Mouse (Mus musculus) ES-Bruce4 (cell line): Measurements from ENCODE around the gene Tmem44. TPM values are rescaled to one million over a fixed set of nuclear protein-coding genes. Genes with fewer than 3 reads are reported as not detected.

Source experiments
- H3K27ac ChIP-seq: 2 replicates; pipeline ENCODE4 v1.5.1; 2012; ENCODE audit warnings: low read length, inconsistent platforms; ENCODE audit not compliant: insufficient read depth
- H3K27me3 ChIP-seq: 2 replicates; pipeline ENCODE4 v1.6.1; 2012; ENCODE audit warnings: mild to moderate bottlenecking, low read length, inconsistent platforms; ENCODE audit not compliant: control insufficient read depth, poor library complexity, insufficient read depth, severe bottlenecking
- H3K36me3 ChIP-seq: 2 replicates; pipeline ENCODE4 v1.6.1; 2012; ENCODE audit warnings: inconsistent platforms, mild to moderate bottlenecking, low read length, moderate library complexity; ENCODE audit not compliant: control insufficient read depth, poor library complexity, insufficient read depth, severe bottlenecking
- H3K4me1 ChIP-seq: one replicate; pipeline ENCODE4 v1.8.1; 2011; ENCODE audit warnings: low read length; ENCODE audit not compliant: control insufficient read depth, insufficient read depth
- H3K4me3 ChIP-seq: 2 replicates; pipeline ENCODE4 v1.5.1; 2011; ENCODE audit warnings: low read depth, mild to moderate bottlenecking, low read length
- H3K9ac ChIP-seq: 2 replicates; pipeline ENCODE4 v1.6.1; 2012; ENCODE audit warnings: low read depth, mild to moderate bottlenecking, inconsistent platforms; ENCODE audit not compliant: poor library complexity, severe bottlenecking
- H3K9me3 ChIP-seq: replicated peaks from 2 replicates; pipeline ENCODE4 v1.6.1; 2012; ENCODE audit warnings: mild to moderate bottlenecking, low read length, inconsistent platforms; ENCODE audit not compliant: control insufficient read depth, poor library complexity, insufficient read depth, severe bottlenecking
- CTCF ChIP-seq: IDR thresholded peaks from one replicate; pipeline ENCODE4 v1.8.1; 2011; ENCODE audit warnings: low read depth, low read length
- EP300 ChIP-seq: IDR thresholded peaks from 2 replicates; pipeline ENCODE4 v1.6.1; 2011; ENCODE audit warnings: low read depth, low read length; ENCODE audit not compliant: insufficient read depth
- POLR2A ChIP-seq: IDR thresholded peaks from one replicate; pipeline ENCODE4 v1.8.1; 2011; ENCODE audit warnings: low read length; ENCODE audit not compliant: insufficient read depth
- polyA plus RNA-seq: library from polyadenylated mRNA; stranded (reverse); fragments of >200 nt; gene quantifications from 2 replicates; pipeline ENCODE4 v1.2.4, GENCODE M21; 2011; ENCODE audit warnings: low read depth; ENCODE audit not compliant: missing spikeins, insufficient read depth, insufficient read length

Tmem44 gene
- polyA plus RNA-seq, 1 experiment, result 4.2 TPM

- Histone ChIP-seq H3K36me3 (no peaks in the 10 kb centered on the region), H3K27me3 (no peaks in the 10 kb centered on the region), H3K9me3 (no peaks in the 10 kb centered on the region), H3K4me3 (no peak overlapping the region), H3K4me1 (no peaks in the 10 kb centered on the region), H3K27ac (peak overlapping the region; percentile 83), H3K9ac (peak overlapping the region; percentile 85; the same call in 1 of the 2 replicates)
- no peak for TF ChIP-seq CTCF
- peak; percentile 61; the same call in 1 of the 2 replicates for TF ChIP-seq EP300
Observed at GRCm38 (mm10) chr16:30512375-30513049, 38.1 kb downstream of the Tmem44 start.

- Histone ChIP-seq H3K27ac (peak overlapping the region; percentile 83), H3K4me1 (no peaks in the 10 kb centered on the region), H3K27me3 (no peaks in the 10 kb centered on the region), H3K9me3 (no peaks in the 10 kb centered on the region), H3K36me3 (no peaks in the 10 kb centered on the region), H3K9ac (peak overlapping the region; percentile 85), H3K4me3 (peak overlapping the region; percentile 83)
- TF ChIP-seq EP300 (no peak), CTCF (no peak), POLR2A (no peak)
Observed at GRCm38 (mm10) chr16:30511563-30512340, 38.9 kb downstream of the Tmem44 start.

GRCm38 (mm10) chr16:30510504-30511451 is 39.9 kb downstream of the Tmem44 start:
- no peaks in the 10 kb centered on the region for H3K4me1 ChIP-seq
- no peaks in the 10 kb centered on the region for H3K27me3 ChIP-seq
- H3K27ac ChIP-seq, result peak overlapping the region; percentile 40
- no peaks in the 10 kb centered on the region for H3K9me3 ChIP-seq
- H3K9ac ChIP-seq, result peak overlapping the region; percentile 85
- H3K4me3 ChIP-seq, result peak overlapping the region; percentile 83
- TF ChIP-seq POLR2A, result peak; percentile 48
- TF ChIP-seq CTCF, result no peak
- no peak for TF ChIP-seq EP300
- H3K36me3 ChIP-seq, result no peaks in the 10 kb centered on the region

DNA sequence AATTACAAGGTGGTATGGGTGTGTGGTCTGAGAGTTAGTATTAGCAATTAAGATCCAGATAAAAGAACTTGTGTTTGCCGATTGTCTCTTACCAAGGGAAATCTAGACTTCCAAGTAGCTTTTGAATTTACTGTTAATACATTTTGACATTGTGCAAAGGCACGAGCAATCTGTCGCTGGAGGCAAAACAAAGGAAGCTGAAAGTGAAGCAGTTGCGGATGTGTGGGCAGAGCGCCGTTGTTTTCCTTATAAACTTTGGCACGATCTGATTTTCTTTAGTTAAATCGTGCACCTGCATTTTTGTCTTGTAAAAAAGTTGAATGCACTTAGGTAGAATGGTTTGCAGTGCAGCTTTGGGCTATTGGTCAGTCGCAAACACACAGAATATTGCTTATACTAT is 40.6 kb downstream of the Tmem44 start:
- Histone ChIP-seq H3K27me3 (no peaks in the 10 kb centered on the region), H3K4me3 (peak overlapping the region; percentile 83), H3K4me1 (no peaks in the 10 kb centered on the region), H3K27ac (no peak overlapping the region), H3K36me3 (no peaks in the 10 kb centered on the region), H3K9me3 (no peaks in the 10 kb centered on the region), H3K9ac (peak overlapping the region; percentile 85)
- TF ChIP-seq POLR2A, result no peak

- TF ChIP-seq EP300, result no peak
- no peak for TF ChIP-seq POLR2A
- TF ChIP-seq CTCF, result no peak
- Histone ChIP-seq H3K36me3 (no peaks in the 10 kb centered on the region), H3K27me3 (no peaks in the 10 kb centered on the region), H3K4me1 (no peaks in the 10 kb centered on the region), H3K9ac (no peak overlapping the region), H3K9me3 (no peaks in the 10 kb centered on the region), H3K27ac (no peak overlapping the region), H3K4me3 (no peak overlapping the region)
Observed at GRCm38 (mm10) chr16:30509340-30509739, 41.3 kb downstream of the Tmem44 start.
